ENCODE assay signal across 35 mouse cellular contexts in the genomic region with DNA sequence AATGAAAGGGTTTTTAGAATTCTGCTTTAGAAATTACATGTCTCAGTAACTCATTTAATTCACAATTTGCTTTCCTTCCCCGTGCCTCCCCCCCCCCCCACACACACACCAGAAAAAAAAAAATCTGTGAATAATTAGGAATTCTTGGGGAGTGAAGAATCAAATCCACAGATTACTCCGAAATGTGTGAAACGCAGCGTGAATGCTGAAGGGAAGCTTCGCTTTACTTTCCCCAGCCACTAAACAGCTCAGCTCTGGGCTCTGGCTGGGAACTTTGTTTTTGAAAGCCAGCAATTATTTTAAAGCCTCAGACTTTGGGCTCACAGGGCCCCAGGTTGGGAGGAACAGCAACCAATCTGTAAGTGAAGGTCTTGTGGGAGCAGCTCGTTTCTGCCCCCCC. TPM values are rescaled to one million over a fixed set of nuclear protein-coding genes. Genes with fewer than 3 reads are reported as not detected.
DNase-seq lines count a peak whose midpoint lies in the region; ATAC-seq and TF ChIP-seq lines count a peak whose summit lies in the region.
"Had no signal": no experiment of that assay in that cellular context is flagged by ENCODE, and none has a peak within 500 bp of the region (broad histone marks: within the 10 kb centered on the region; RNA-seq: fewer than 3 reads in every experiment).

No protein-coding gene starts in this region.

- WGBS in hindbrain, embryonic 15.5 days: 37% methylated on average over 6 of the region's 6 CpGs
- WGBS in hindbrain, embryonic 12.5 days: 51% methylated on average over 6 of the region's 6 CpGs
- WGBS in forebrain, postnatal 0 days: 12% methylated on average over 6 of the region's 6 CpGs

- H3K27ac ChIP-seq in hindbrain, embryonic 15.5 days (replicated peaks): peak overlapping the region; percentile 36; the same call in 1 of the 2 replicates
- H3K27ac ChIP-seq in hindbrain, embryonic 12.5 days: no peak overlapping the region
- H3K27ac ChIP-seq in forebrain, postnatal 0 days (ENCODE audit: low read depth, low read length): 0 out of 2 replicates have a peak overlapping the region, but pooled peaks have one; percentile 36
- H3K27ac ChIP-seq: kidney, embryonic 15.5 days; limb, embryonic 13.5 days; lung, embryonic 15.5 days had no signal

- peak; percentile 7 for DNase-seq in Muller cell, postnatal 12 days (ENCODE audit: inconsistent ontology term)
- DNase-seq in brain, embryonic 14.5 days (ENCODE audit: low read depth): peak; percentile 70
- peak; percentile 49 for DNase-seq in forebrain, postnatal 0 days
- DNase-seq in right cerebral cortex, postnatal 4 days: no peak
- DNase-seq in adrenal gland, postnatal 25 days: no peak
- DNase-seq: adrenal gland, postnatal 10 days; cerebellum, adult 11-12 months; cerebellum, adult 9-11 months; gastrocnemius, postnatal 10 days; heart, postnatal 14 days; kidney, adult 18-20 months; kidney, postnatal 25 days; right cerebral cortex, postnatal 25 days; spleen, adult 18-20 months; thymus, postnatal 14 days had no signal

- no peak for TF ChIP-seq POLR2A in brain, embryonic 14.5 days (IDR thresholded peaks at IDR 0.05; ENCODE audit: borderline replicate concordance, extremely low read depth, insufficient read depth, insufficient read length, poor library complexity, severe bottlenecking)

- H3K9me3 ChIP-seq in hindbrain, embryonic 15.5 days: no peaks in the 10 kb centered on the region
- no peaks in the 10 kb centered on the region for H3K9me3 ChIP-seq in hindbrain, embryonic 12.5 days (replicated peaks)
- no peaks in the 10 kb centered on the region for H3K9me3 ChIP-seq in forebrain, postnatal 0 days (ENCODE audit: low read length)
- H3K9me3 ChIP-seq: kidney, embryonic 15.5 days; limb, embryonic 13.5 days; lung, embryonic 15.5 days; midbrain, embryonic 10.5 days had no signal

- no peak overlapping the region for H3K4me3 ChIP-seq in hindbrain, embryonic 15.5 days
- no peak overlapping the region for H3K4me3 ChIP-seq in hindbrain, embryonic 12.5 days
- H3K4me3 ChIP-seq in forebrain, postnatal 0 days (ENCODE audit: low read depth, low read length): no peak overlapping the region
- H3K4me3 ChIP-seq: kidney, embryonic 15.5 days; limb, embryonic 13.5 days; lung, embryonic 15.5 days; midbrain, embryonic 10.5 days had no signal

- no peak for ATAC-seq in hindbrain, embryonic 15.5 days (ENCODE audit: low FRiP score, low read depth)
- no peak for ATAC-seq in hindbrain, embryonic 12.5 days (ENCODE audit: low FRiP score)
- ATAC-seq in forebrain, postnatal 0 days: 0 out of 2 replicates have a peak, but pooled peaks have one; percentile 26

- H3K27me3 ChIP-seq in hindbrain, embryonic 15.5 days: no peaks in the 10 kb centered on the region
- 0 out of 2 replicates have a peak, but pooled peaks cover 3% of the 10 kb centered on the region for H3K27me3 ChIP-seq in hindbrain, embryonic 12.5 days
- no peaks in the 10 kb centered on the region for H3K27me3 ChIP-seq in forebrain, postnatal 0 days (ENCODE audit: insufficient read depth, low read length)
- H3K27me3 ChIP-seq: kidney, embryonic 15.5 days; limb, embryonic 13.5 days; lung, embryonic 15.5 days had no signal

- no peak overlapping the region for H3K9ac ChIP-seq in hindbrain, embryonic 15.5 days
- H3K9ac ChIP-seq in hindbrain, embryonic 12.5 days: no peak overlapping the region
- H3K9ac ChIP-seq in forebrain, postnatal 0 days: no peak overlapping the region
- H3K9ac ChIP-seq: kidney, embryonic 15.5 days; limb, embryonic 13.5 days; lung, embryonic 15.5 days had no signal

- H3K36me3 ChIP-seq in hindbrain, embryonic 15.5 days: no peaks in the 10 kb centered on the region
- no peaks in the 10 kb centered on the region for H3K36me3 ChIP-seq in hindbrain, embryonic 12.5 days
- no peaks in the 10 kb centered on the region for H3K36me3 ChIP-seq in forebrain, postnatal 0 days (ENCODE audit: insufficient read depth)
- H3K36me3 ChIP-seq: kidney, embryonic 15.5 days; limb, embryonic 13.5 days; lung, embryonic 15.5 days; midbrain, embryonic 10.5 days had no signal

- H3K4me2 ChIP-seq in hindbrain, embryonic 15.5 days: no peak overlapping the region
- H3K4me2 ChIP-seq in hindbrain, embryonic 12.5 days (replicated peaks): no peak overlapping the region
- H3K4me2 ChIP-seq in forebrain, postnatal 0 days (ENCODE audit: low read depth): no peak overlapping the region
- H3K4me2 ChIP-seq: kidney, embryonic 15.5 days; limb, embryonic 13.5 days; liver, embryonic 11.5 days; lung, embryonic 15.5 days had no signal

- no peak for TF ChIP-seq CTCF in brain, embryonic 14.5 days (IDR thresholded peaks at IDR 0.05; ENCODE audit: borderline replicate concordance, extremely low read depth, insufficient read depth, insufficient read length)
- TF ChIP-seq CTCF in forebrain, postnatal 0 days (IDR thresholded peaks at IDR 0.05; ENCODE audit: low read depth): no peak

- H3K4me1 ChIP-seq in hindbrain, embryonic 15.5 days (replicated peaks): peaks cover 27% of the 10 kb centered on the region
- H3K4me1 ChIP-seq in hindbrain, embryonic 12.5 days: peaks cover 15% of the 10 kb centered on the region
- peaks cover 19% of the 10 kb centered on the region for H3K4me1 ChIP-seq in forebrain, postnatal 0 days (ENCODE audit: insufficient read depth)

RNA-seq across cellular contexts. Expression of gene Ccdc42, which starts 6.3 kb away (rescaled TPM):
- polyA plus RNA-seq in hindbrain, embryonic 15.5 days (2015; fragmentation: Nextera tagmentation; extraction: Ambion mirVana): 0.17 and 0.25 TPM in 2 replicates
- 0.66 and 0.99 TPM in 2 replicates for polyA plus RNA-seq in hindbrain, embryonic 12.5 days (2016; fragmentation: Nextera tagmentation; extraction: Ambion mirVana)
- polyA plus RNA-seq in brain, embryonic 14.5 days (2012; rRNA removed): 0.21 and 0.37 TPM in 2 replicates
- 0.46 and 1.3 TPM in 2 replicates for total RNA-seq in forebrain, postnatal 0 days (2014; rRNA removed)
- polyA plus RNA-seq in forebrain, postnatal 0 days (2015; fragmentation: Nextera tagmentation; extraction: Ambion mirVana): 0.43 and 0.85 TPM in 2 replicates
- not detected in 2 replicates for total RNA-seq in adrenal gland, postnatal 25 days (2021)
- total RNA-seq: CH12.LX; ES-E14; granulocyte monocyte progenitor cell, adult 5-6 weeks; heart, postnatal 14 days; megakaryocyte progenitor cell, adult 5-6 weeks; monocyte, adult 5-6 weeks; neutrophil, adult 5-6 weeks had no signal
- polyA plus RNA-seq: C2C12; liver, embryonic 16.5 days had no signal

RNA-seq across cellular contexts. Expression of gene Mfsd6l, which starts 24.6 kb away (rescaled TPM):
- polyA plus RNA-seq in hindbrain, embryonic 15.5 days (2015; fragmentation: Nextera tagmentation; extraction: Ambion mirVana): not detected in 2 replicates
- 0.14 and 0.30 TPM in 2 replicates for polyA plus RNA-seq in hindbrain, embryonic 12.5 days (2016; fragmentation: Nextera tagmentation; extraction: Ambion mirVana)
- polyA plus RNA-seq in brain, embryonic 14.5 days (2012; rRNA removed): 0.06 and 0.10 TPM in 2 replicates
- 0.15 and 0.24 TPM in 2 replicates for total RNA-seq in forebrain, postnatal 0 days (2014; rRNA removed)
- 0.15 and 0.25 TPM in 2 replicates for polyA plus RNA-seq in forebrain, postnatal 0 days (2015; fragmentation: Nextera tagmentation; extraction: Ambion mirVana)
- total RNA-seq in adrenal gland, postnatal 25 days (2021): 0.15 TPM in 1 of 2 replicates, not detected in the other
- total RNA-seq: granulocyte monocyte progenitor cell, adult 5-6 weeks; layer of hippocampus, adult 18-20 months; left cerebral cortex, adult 18-20 months; left cerebral cortex, postnatal 14 days had no signal
- polyA plus RNA-seq: C2C12; heart, embryonic 14.5 days; hindbrain, embryonic 11.5 days; liver, embryonic 11.5 days; midbrain, embryonic 10.5 days had no signal

Comparison
In these comparisons a context has a peak if more than half of its experiments do, and no peak if none do; other contexts are left out.
1. DNase-seq: peak in Muller cell, postnatal 12 days (single experiment), brain, embryonic 14.5 days (single experiment) and forebrain, postnatal 0 days (single experiment); none in right cerebral cortex, postnatal 4 days (single experiment) and adrenal gland, postnatal 25 days (single experiment).